Mouse (Mus musculus): ENCODE results near the gene Rprml.
"Not testable (repeated sequence)": the region's sequence is repeated elsewhere in the genome, so short reads cannot be mapped to it uniquely, and the experiment has no call there.

DNA sequence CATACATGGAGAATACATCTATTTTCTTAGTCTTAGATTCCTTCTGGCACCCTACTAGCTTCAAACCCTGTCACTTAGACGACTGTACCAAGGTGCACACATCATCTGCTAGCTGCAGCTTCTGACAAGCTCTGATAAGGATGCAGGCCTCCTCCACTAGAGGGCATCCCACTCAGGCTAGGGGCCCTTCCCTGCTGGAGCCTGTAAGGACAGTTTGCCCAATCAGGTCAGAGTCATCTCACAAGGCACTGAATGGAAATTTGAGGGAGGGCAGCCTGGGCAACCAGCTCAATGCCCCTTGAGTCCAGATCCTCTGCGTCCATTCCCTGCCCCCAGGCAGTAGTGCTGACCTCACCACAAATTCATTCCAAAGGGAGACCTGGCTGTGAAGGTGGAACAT, 27.7 kb downstream of the Rprml start:
- not testable (repeated sequence) for TF ChIP-seq CHD2 (IDR thresholded peaks at IDR 0.05; ENCODE audit: low read depth, low read length); HCFC1 (IDR thresholded peaks at IDR 0.05; ENCODE audit: borderline replicate concordance, insufficient read depth, low read length); ZNF384 (IDR thresholded peaks at IDR 0.05; ENCODE audit: low read depth, low read length); MAFK (IDR thresholded peaks at IDR 0.05; ENCODE audit: insufficient read depth, low read depth, low read length)
